Mouse (Mus musculus): ENCODE measurements around the gene Spag5.

DNA sequence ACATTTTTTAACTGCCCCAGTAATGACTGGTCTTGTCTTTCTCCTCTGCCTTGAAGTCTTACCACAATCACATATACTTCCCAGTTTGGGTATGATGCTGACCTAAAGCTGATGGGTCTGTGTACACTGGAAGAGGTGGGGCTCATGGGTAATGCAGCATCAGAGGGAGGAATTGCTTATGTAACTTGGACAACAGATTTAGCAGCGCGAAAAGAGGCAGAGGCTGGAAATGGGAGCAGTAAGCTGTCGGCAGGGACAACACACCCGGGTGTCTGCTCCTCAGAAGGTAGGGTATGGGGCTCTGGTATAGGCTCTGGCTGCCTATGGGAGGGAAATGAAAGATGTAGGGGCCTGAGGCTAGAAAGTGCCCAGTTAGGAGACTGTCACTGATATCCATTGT, 10.7 kb upstream of the Spag5 start, which contains the start of gene BC030499:
- TF ChIP-seq CTCF (IDR thresholded peaks at IDR 0.05; ENCODE audit: insufficient read depth, low read length) (no peak), POLR2A (IDR thresholded peaks at IDR 0.05; ENCODE audit: borderline replicate concordance, extremely low read depth, low read depth, low read length) (no peak)

Measured in lung, adult 2 months (tissue).